Mouse (Mus musculus): ENCODE results near the gene Hist1h1a. TPM values are rescaled to one million over a fixed set of nuclear protein-coding genes. Genes with fewer than 3 reads are reported as not detected.

Hist1h1a gene
- total and polyA plus RNA-seq, 3 experiments = 0.90 to 1,895 (median 351) TPM

- Histone ChIP-seq H3K4me3 (ENCODE audit: low read depth, low read length) (no peak overlapping the region), H3K27me3 (ENCODE audit: insufficient read depth, low read length) (peaks cover 25% of the 10 kb centered on the region), H3K9me3 (replicated peaks) (no peaks in the 10 kb centered on the region), H3K4me1 (ENCODE audit: insufficient read depth, low read depth, low read length) (no peaks in the 10 kb centered on the region), H3K36me3 (replicated peaks) (no peaks in the 10 kb centered on the region)
- no peak for TF ChIP-seq TAL1 (conservative IDR thresholded peaks at IDR 0.05; ENCODE audit: low read depth, low read length)
- no peak for TF ChIP-seq POLR2AphosphoS5 (IDR thresholded peaks at IDR 0.05; ENCODE audit: insufficient replicate concordance, low read depth, low read length)
- TF ChIP-seq CTCF (IDR thresholded peaks at IDR 0.05; ENCODE audit: low read depth, low read length) = no peak
- no peak for TF ChIP-seq GATA1 (IDR thresholded peaks at IDR 0.05; ENCODE audit: borderline replicate concordance, low read length)
- TF ChIP-seq GATA2 (IDR thresholded peaks at IDR 0.05; ENCODE audit: borderline replicate concordance, low read depth, low read length) = no peak
- DNase-seq (ENCODE audit: low spot score) (no peak), ATAC-seq (ENCODE audit: extremely low read depth, insufficient number of reproducible peaks, low FRiP score, poor library complexity, severe bottlenecking) (no peak)
Observed at GRCm38 (mm10) chr13:23728472-23729191, 34.8 kb upstream of the Hist1h1a start.

GRCm38 (mm10) chr13:23729192-23729525 is 34.3 kb upstream of the Hist1h1a start:
- H3K27me3 ChIP-seq (ENCODE audit: insufficient read depth, low read length) = peaks cover 20% of the 10 kb centered on the region
- H3K4me1 ChIP-seq (ENCODE audit: insufficient read depth, low read depth, low read length) = no peaks in the 10 kb centered on the region
- TF ChIP-seq TAL1 (conservative IDR thresholded peaks at IDR 0.05; ENCODE audit: low read depth, low read length) (no peak), POLR2AphosphoS5 (IDR thresholded peaks at IDR 0.05; ENCODE audit: insufficient replicate concordance, low read depth, low read length) (no peak), GATA2 (IDR thresholded peaks at IDR 0.05; ENCODE audit: borderline replicate concordance, low read depth, low read length) (no peak), CTCF (IDR thresholded peaks at IDR 0.05; ENCODE audit: low read depth, low read length) (no peak), GATA1 (IDR thresholded peaks at IDR 0.05; ENCODE audit: borderline replicate concordance, low read length) (no peak)
- ATAC-seq (ENCODE audit: extremely low read depth, insufficient number of reproducible peaks, low FRiP score, poor library complexity, severe bottlenecking) (no peak), DNase-seq (ENCODE audit: low spot score) (no peak)
- no peaks in the 10 kb centered on the region for H3K9me3 ChIP-seq (replicated peaks)
- H3K36me3 ChIP-seq (replicated peaks) = no peaks in the 10 kb centered on the region
- H3K4me3 ChIP-seq (ENCODE audit: low read depth, low read length) = no peak overlapping the region

- ATAC-seq (ENCODE audit: extremely low read depth, insufficient number of reproducible peaks, low FRiP score, poor library complexity, severe bottlenecking) (no peak), DNase-seq (ENCODE audit: low spot score) (no peak)
- TF ChIP-seq GATA2 (IDR thresholded peaks at IDR 0.05; ENCODE audit: borderline replicate concordance, low read depth, low read length) (no peak), TAL1 (conservative IDR thresholded peaks at IDR 0.05; ENCODE audit: low read depth, low read length) (no peak), CTCF (IDR thresholded peaks at IDR 0.05; ENCODE audit: low read depth, low read length) (no peak), POLR2AphosphoS5 (IDR thresholded peaks at IDR 0.05; ENCODE audit: insufficient replicate concordance, low read depth, low read length) (no peak), GATA1 (IDR thresholded peaks at IDR 0.05; ENCODE audit: borderline replicate concordance, low read length) (no peak)
- Histone ChIP-seq H3K27me3 (ENCODE audit: insufficient read depth, low read length) (peaks cover 18% of the 10 kb centered on the region), H3K4me3 (ENCODE audit: low read depth, low read length) (no peak overlapping the region), H3K9me3 (replicated peaks) (no peaks in the 10 kb centered on the region), H3K4me1 (ENCODE audit: insufficient read depth, low read depth, low read length) (peaks cover 3% of the 10 kb centered on the region; the same call in 1 of the 2 replicates), H3K36me3 (replicated peaks) (no peaks in the 10 kb centered on the region)
Observed at GRCm38 (mm10) chr13:23729706-23730105, 33.8 kb upstream of the Hist1h1a start.

- Histone ChIP-seq H3K27me3 (ENCODE audit: insufficient read depth, low read length) (peaks cover 16% of the 10 kb centered on the region), H3K9me3 (replicated peaks) (no peaks in the 10 kb centered on the region), H3K4me3 (ENCODE audit: low read depth, low read length) (no peak overlapping the region), H3K4me1 (ENCODE audit: insufficient read depth, low read depth, low read length) (peaks cover 3% of the 10 kb centered on the region; the same call in 1 of the 2 replicates), H3K36me3 (replicated peaks) (no peaks in the 10 kb centered on the region)
- DNase-seq (ENCODE audit: low spot score) = no peak
- TF ChIP-seq TAL1 (conservative IDR thresholded peaks at IDR 0.05; ENCODE audit: low read depth, low read length) = no peak
- TF ChIP-seq POLR2AphosphoS5 (IDR thresholded peaks at IDR 0.05; ENCODE audit: insufficient replicate concordance, low read depth, low read length) = no peak
- no peak for TF ChIP-seq GATA2 (IDR thresholded peaks at IDR 0.05; ENCODE audit: borderline replicate concordance, low read depth, low read length)
- no peak for TF ChIP-seq CTCF (IDR thresholded peaks at IDR 0.05; ENCODE audit: low read depth, low read length)
- no peak for TF ChIP-seq GATA1 (IDR thresholded peaks at IDR 0.05; ENCODE audit: borderline replicate concordance, low read length)
- ATAC-seq (ENCODE audit: extremely low read depth, insufficient number of reproducible peaks, low FRiP score, poor library complexity, severe bottlenecking) = no peak
Observed at GRCm38 (mm10) chr13:23730479-23730878, 33.0 kb upstream of the Hist1h1a start.

- Histone ChIP-seq H3K36me3 (replicated peaks) (no peaks in the 10 kb centered on the region), H3K27me3 (ENCODE audit: insufficient read depth, low read length) (peaks cover 11% of the 10 kb centered on the region), H3K9me3 (replicated peaks) (no peaks in the 10 kb centered on the region), H3K4me1 (ENCODE audit: insufficient read depth, low read depth, low read length) (peaks cover 3% of the 10 kb centered on the region; the same call in 1 of the 2 replicates), H3K4me3 (ENCODE audit: low read depth, low read length) (no peak overlapping the region)
- no peak for TF ChIP-seq TAL1 (conservative IDR thresholded peaks at IDR 0.05; ENCODE audit: low read depth, low read length)
- TF ChIP-seq CTCF (IDR thresholded peaks at IDR 0.05; ENCODE audit: low read depth, low read length) = peak; percentile 14; the same call in 1 of the 2 replicates
- ATAC-seq (ENCODE audit: extremely low read depth, insufficient number of reproducible peaks, low FRiP score, poor library complexity, severe bottlenecking) = no peak
- DNase-seq (ENCODE audit: low spot score) = no peak
Observed at GRCm38 (mm10) chr13:23732156-23732804, 31.2 kb upstream of the Hist1h1a start.

GRCm38 (mm10) chr13:23737091-23737490 is 26.4 kb upstream of the Hist1h1a start:
- Histone ChIP-seq H3K9me3 (replicated peaks) (no peaks in the 10 kb centered on the region), H3K4me3 (ENCODE audit: low read depth, low read length) (no peak overlapping the region), H3K36me3 (replicated peaks) (no peaks in the 10 kb centered on the region), H3K27me3 (ENCODE audit: insufficient read depth, low read length) (no peaks in the 10 kb centered on the region), H3K4me1 (ENCODE audit: insufficient read depth, low read depth, low read length) (peaks cover 14% of the 10 kb centered on the region)
- ATAC-seq (ENCODE audit: extremely low read depth, insufficient number of reproducible peaks, low FRiP score, poor library complexity, severe bottlenecking) = no peak
- DNase-seq (ENCODE audit: low spot score) = no peak
- TF ChIP-seq POLR2AphosphoS5 (IDR thresholded peaks at IDR 0.05; ENCODE audit: insufficient replicate concordance, low read depth, low read length) (no peak), CTCF (IDR thresholded peaks at IDR 0.05; ENCODE audit: low read depth, low read length) (no peak), TAL1 (conservative IDR thresholded peaks at IDR 0.05; ENCODE audit: low read depth, low read length) (no peak), GATA1 (IDR thresholded peaks at IDR 0.05; ENCODE audit: borderline replicate concordance, low read length) (no peak), GATA2 (IDR thresholded peaks at IDR 0.05; ENCODE audit: borderline replicate concordance, low read depth, low read length) (no peak)
